19 mouse cellular contexts compared by ENCODE assay signal in the genomic region with DNA sequence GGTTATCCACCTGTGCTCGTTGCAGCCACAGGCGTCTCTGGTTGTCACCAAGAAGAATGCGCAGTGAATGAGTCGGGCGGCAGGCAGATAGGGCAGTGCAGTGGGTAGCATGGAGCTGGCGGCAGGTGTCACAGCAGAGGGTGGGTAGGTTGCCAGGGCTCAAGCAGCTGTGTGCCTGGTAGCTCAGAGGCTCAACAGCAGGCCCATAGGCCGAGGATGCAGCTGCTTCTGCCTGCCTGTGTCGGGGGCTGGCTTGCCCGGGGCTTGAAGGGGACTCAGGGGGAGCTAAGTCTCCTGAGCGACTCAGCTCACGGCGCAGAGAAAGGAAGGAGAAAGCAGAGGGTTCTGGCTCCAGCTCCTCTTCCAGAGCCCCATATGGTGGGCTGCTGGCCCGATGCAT. TPM values are rescaled to one million over a fixed set of nuclear protein-coding genes. Genes with fewer than 3 reads are reported as not detected.
DNase-seq lines count a peak whose midpoint lies in the region; ATAC-seq and TF ChIP-seq lines count a peak whose summit lies in the region.
"Had no signal": no experiment of that assay in that cellular context is flagged by ENCODE, and none has a peak within 500 bp of the region (broad histone marks: within the 10 kb centered on the region; RNA-seq: fewer than 3 reads in every experiment).

No protein-coding gene starts in this region.

- H3K27ac ChIP-seq in heart, embryonic 13.5 days (replicated peaks), result no peak overlapping the region
- peak overlapping the region; percentile 93 for H3K27ac ChIP-seq in left cerebral cortex, adult 2 months
- H3K27ac ChIP-seq in testis, adult 2 months (ENCODE audit: control insufficient read depth, insufficient read depth, low read depth, low read length), result no peak overlapping the region
- H3K27ac ChIP-seq: forebrain, embryonic 13.5 days; intestine, embryonic 15.5 days; limb, embryonic 12.5 days; liver, embryonic 14.5 days; midbrain, embryonic 12.5 days had no signal

- TF ChIP-seq CTCF in left cerebral cortex, adult 2 months (IDR thresholded peaks at IDR 0.05), result no peak
- no peak for TF ChIP-seq CTCF in testis, adult 2 months (IDR thresholded peaks at IDR 0.05; ENCODE audit: control insufficient read depth, insufficient read depth, insufficient replicate concordance, low read depth, low read length)

- 0 out of 2 replicates have a peak overlapping the region, but pooled peaks have one; percentile 7 for H3K9ac ChIP-seq in heart, embryonic 13.5 days
- H3K9ac ChIP-seq: forebrain, embryonic 13.5 days; heart, embryonic 12.5 days; intestine, embryonic 15.5 days; limb, embryonic 12.5 days; liver, embryonic 14.5 days; midbrain, embryonic 12.5 days had no signal

- peaks cover 51% of the 10 kb centered on the region for H3K27me3 ChIP-seq in heart, embryonic 13.5 days (replicated peaks)
- no peaks in the 10 kb centered on the region for H3K27me3 ChIP-seq in testis, adult 2 months (ENCODE audit: control insufficient read depth, insufficient read depth, low read length)

- TF ChIP-seq POLR2A in testis, adult 2 months (IDR thresholded peaks at IDR 0.05; ENCODE audit: control insufficient read depth, low read depth, low read length), result no peak; the same call in 1 of the 2 replicates

- WGBS in heart, embryonic 13.5 days, result 59% methylated on average over 13 of the region's 13 CpGs

- H3K4me3 ChIP-seq in heart, embryonic 13.5 days, result no peak overlapping the region
- peak overlapping the region; percentile 74 for H3K4me3 ChIP-seq in left cerebral cortex, adult 2 months
- H3K4me3 ChIP-seq in testis, adult 2 months (ENCODE audit: control insufficient read depth, low read depth, low read length), result peak overlapping the region; percentile 87
- H3K4me3 ChIP-seq: forebrain, embryonic 13.5 days; heart, embryonic 12.5 days; intestine, embryonic 15.5 days; limb, embryonic 12.5 days; midbrain, embryonic 12.5 days had no signal

- H3K36me3 ChIP-seq in heart, embryonic 13.5 days, result peaks cover 24% of the 10 kb centered on the region
- H3K36me3 ChIP-seq in testis, adult 2 months (ENCODE audit: control insufficient read depth, insufficient read depth, low read length), result no peaks in the 10 kb centered on the region
- H3K36me3 ChIP-seq: intestine, embryonic 15.5 days had no signal

- intact Hi-C loops in left cerebral cortex, adult 2 months (cut with DNase I), result no loop called here

- peaks cover 12% of the 10 kb centered on the region for H3K4me1 ChIP-seq in heart, embryonic 13.5 days
- peaks cover 18% of the 10 kb centered on the region for H3K4me1 ChIP-seq in testis, adult 2 months (ENCODE audit: control insufficient read depth, insufficient read depth, low read length)

- no peak overlapping the region for H3K4me2 ChIP-seq in heart, embryonic 13.5 days
- H3K4me2 ChIP-seq: forebrain, embryonic 13.5 days; heart, embryonic 12.5 days; intestine, embryonic 15.5 days; limb, embryonic 12.5 days; midbrain, embryonic 12.5 days had no signal

- no peaks in the 10 kb centered on the region for H3K9me3 ChIP-seq in heart, embryonic 13.5 days
- H3K9me3 ChIP-seq: forebrain, embryonic 13.5 days; heart, embryonic 12.5 days; intestine, embryonic 15.5 days; limb, embryonic 12.5 days; midbrain, embryonic 12.5 days had no signal

- no peak for DNase-seq in heart, adult 8-10 months (ENCODE audit: low spot score)
- peak in 1 of 2 experiments; percentile 28 for DNase-seq in left cerebral cortex, adult 2 months (ENCODE audit: extremely low spot score in 1 of 2, low spot score in 2 of 2)
- DNase-seq in left cerebral cortex, adult 11 months (ENCODE audit: low spot score), result no peak
- DNase-seq in testis, postnatal 14 days (ENCODE audit: low spot score), result no peak
- DNase-seq in thymus, postnatal 14 days, result no peak
- DNase-seq: adrenal gland, postnatal 14 days; cerebellum, adult 8-10 months; heart, postnatal 4 days; right cerebral cortex, postnatal 4 days; thymus, postnatal 4 days had no signal

- no peak for ATAC-seq in heart, embryonic 13.5 days (ENCODE audit: extremely low read depth, insufficient number of reproducible peaks, low FRiP score, low TSS enrichment)
- no peak for ATAC-seq in cerebellum, adult (ENCODE audit: insufficient number of reproducible peaks, low FRiP score, low TSS enrichment)
- ATAC-seq: forebrain, embryonic 13.5 days; intestine, embryonic 15.5 days had no signal

RNA-seq across cellular contexts. Expression of gene Spata2l, which starts 2.7 kb away (rescaled TPM):
- polyA plus RNA-seq in heart, embryonic 13.5 days (2015; fragmentation: Nextera tagmentation; extraction: Ambion mirVana), result 3.1 and 3.2 TPM in 2 replicates
- total RNA-seq in heart, adult 8-10 months (2022), result 1 to 10 TPM; 4.4 to 7.0 (median 6.0) TPM
- 10 to 100 TPM; 75.4 to 97.5 TPM for total RNA-seq in left cerebral cortex, adult 2 months (2021)
- polyA plus RNA-seq in testis, adult 2 months (2012; rRNA removed), result 34.4 and 35.0 TPM in 2 replicates

RNA-seq across cellular contexts. Expression of gene Cdk10, which starts 8.7 kb away (rescaled TPM):
- polyA plus RNA-seq in heart, embryonic 13.5 days (2015; fragmentation: Nextera tagmentation; extraction: Ambion mirVana), result 19.5 and 20.5 TPM in 2 replicates
- 10 to 100 TPM; 15.0 to 25.2 (median 20.2) TPM for total RNA-seq in heart, adult 8-10 months (2022)
- total RNA-seq in left cerebral cortex, adult 2 months (2021), result 100 to 1,000 TPM; 101 to 111 TPM
- 62.0 and 65.4 TPM in 2 replicates for polyA plus RNA-seq in testis, adult 2 months (2012; rRNA removed)

RNA-seq across cellular contexts. Expression of gene Spata33, which starts 20.7 kb away (rescaled TPM):
- polyA plus RNA-seq in heart, embryonic 13.5 days (2015; fragmentation: Nextera tagmentation; extraction: Ambion mirVana), result 3.7 TPM in 2 replicates
- 10 to 100 TPM; 22.0 to 36.7 (median 27.5) TPM for total RNA-seq in heart, adult 8-10 months (2022)
- total RNA-seq in left cerebral cortex, adult 2 months (2021), result 1 to 10 TPM; 6.3 to 8.1 TPM
- polyA plus RNA-seq in testis, adult 2 months (2012; rRNA removed), result 921 and 929 TPM in 2 replicates

RNA-seq across cellular contexts. Expression of gene Zfp276, which starts 20.7 kb away (rescaled TPM):
- 12.7 and 13.5 TPM in 2 replicates for polyA plus RNA-seq in heart, embryonic 13.5 days (2015; fragmentation: Nextera tagmentation; extraction: Ambion mirVana)
- total RNA-seq in heart, adult 8-10 months (2022), result 10 to 100 TPM in 1 of 4 experiments, 1 to 10 TPM in 3; 8.2 to 10.8 (median 9.2) TPM
- 10 to 100 TPM; 26.4 to 29.2 TPM for total RNA-seq in left cerebral cortex, adult 2 months (2021)
- 7.9 and 8.3 TPM in 2 replicates for polyA plus RNA-seq in testis, adult 2 months (2012; rRNA removed)

RNA-seq across cellular contexts. Expression of gene Chmp1a, which starts 20.7 kb away (rescaled TPM):
- polyA plus RNA-seq in heart, embryonic 13.5 days (2015; fragmentation: Nextera tagmentation; extraction: Ambion mirVana), result 91.2 and 99.4 TPM in 2 replicates
- total RNA-seq in heart, adult 8-10 months (2022), result 10 to 100 TPM; 61.3 to 68.0 (median 65.5) TPM
- total RNA-seq in left cerebral cortex, adult 2 months (2021), result 100 to 1,000 TPM in 1 of 2 experiments, 10 to 100 TPM in 1; 86.2 to 104 TPM
- polyA plus RNA-seq in testis, adult 2 months (2012; rRNA removed), result 98.1 and 98.4 TPM in 2 replicates

Comparison
In these comparisons a context has a peak if more than half of its experiments do, and no peak if none do; other contexts are left out.
1. RNA of gene Spata2l, which starts 2.7 kb away (total RNA-seq): 75.4 to 97.5 TPM in left cerebral cortex, adult 2 months; 4.4 to 7.0 TPM in heart, adult 8-10 months; every median in the first group is over 4 times any median in the second.